Mouse (Mus musculus): ENCODE measurements around the gene Hhatl. TPM values are rescaled to one million over a fixed set of nuclear protein-coding genes. Genes with fewer than 3 reads are reported as not detected.

Hhatl gene
- polyA plus RNA-seq, 1 experiment from 2014 or later = 1.3 TPM

DNA sequence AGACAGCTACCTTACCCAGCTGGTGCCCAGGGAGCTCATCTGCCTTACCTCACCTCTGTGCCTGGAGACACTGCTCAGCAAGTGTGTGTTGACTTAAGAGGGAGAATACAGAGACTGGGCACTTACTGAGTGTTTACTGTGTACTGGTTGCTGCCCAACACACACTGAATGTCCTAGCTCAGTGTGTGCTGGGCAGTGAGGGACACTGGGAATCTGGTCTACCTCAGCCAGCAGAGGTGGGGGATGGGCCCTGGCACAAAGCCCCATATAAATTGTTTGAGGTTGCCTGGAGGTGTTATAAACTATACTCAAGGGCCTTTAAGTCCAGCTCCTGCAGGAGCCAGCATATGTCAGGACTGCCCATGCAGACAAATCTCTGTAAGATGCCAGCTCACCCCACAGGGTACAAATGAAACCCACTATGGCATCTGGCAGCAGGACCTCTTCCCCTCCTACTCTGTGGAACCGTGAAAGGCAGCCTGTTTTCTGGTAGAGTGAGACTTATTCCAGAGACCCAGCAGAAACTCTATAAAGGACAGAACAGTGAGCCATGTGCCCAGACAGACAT lies 2.7 kb upstream of the Hhatl start:
- H3K9me3 ChIP-seq (ENCODE audit: control insufficient read depth) = no peaks in the 10 kb centered on the region
- no peak overlapping the region for H3K9ac ChIP-seq (ENCODE audit: low read depth, low read length)
- TF ChIP-seq CTCF (IDR thresholded peaks at IDR 0.05; ENCODE audit: low read depth) = no peak
- no peak overlapping the region for H3K4me3 ChIP-seq (ENCODE audit: low read depth, low read length)
- 0 out of 2 replicates have a peak, but pooled peaks cover 5% of the 10 kb centered on the region for H3K4me1 ChIP-seq (replicated peaks; ENCODE audit: control insufficient read depth, insufficient read depth, low read length)
- H3K4me2 ChIP-seq (replicated peaks; ENCODE audit: low read depth) = no peak overlapping the region
- no peaks in the 10 kb centered on the region for H3K36me3 ChIP-seq (ENCODE audit: control insufficient read depth, insufficient read depth)
- no peak overlapping the region for H3K27ac ChIP-seq (ENCODE audit: low read depth, low read length)
- 54% methylated on average over 1 of the region's 1 CpGs for WGBS
- no peak for ATAC-seq
- H3K27me3 ChIP-seq (replicated peaks; ENCODE audit: control insufficient read depth, insufficient read depth, low read length) = no peaks in the 10 kb centered on the region

DNA sequence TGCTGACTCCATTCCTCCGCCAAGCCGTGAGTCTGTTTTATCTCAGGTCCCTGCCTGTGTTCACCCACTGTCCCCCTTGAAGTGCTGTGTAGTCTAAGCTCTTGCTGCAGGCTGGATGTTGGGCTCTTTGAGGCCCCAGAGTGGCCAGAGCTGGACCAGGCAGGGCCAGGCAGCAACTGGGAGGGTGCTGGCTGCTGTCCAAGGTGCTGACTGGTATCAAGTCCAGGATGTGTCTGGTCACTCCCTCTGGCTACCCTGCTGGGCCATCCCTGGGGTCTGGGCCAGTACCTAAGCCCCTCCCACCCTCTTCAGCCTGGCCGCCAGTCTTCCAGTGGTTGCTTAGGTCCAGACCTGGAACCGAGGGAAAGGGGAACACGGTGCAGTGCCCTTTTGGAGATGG lies 1.1 kb downstream of the Hhatl start:
- H3K27ac ChIP-seq (ENCODE audit: low read depth, low read length) = no peak overlapping the region
- H3K4me2 ChIP-seq (replicated peaks; ENCODE audit: low read depth) = no peak overlapping the region
- no peaks in the 10 kb centered on the region for H3K9me3 ChIP-seq (ENCODE audit: control insufficient read depth)
- no peak for TF ChIP-seq CTCF (IDR thresholded peaks at IDR 0.05; ENCODE audit: low read depth)
- 12% methylated on average over 5 of the region's 5 CpGs for WGBS
- no peak for ATAC-seq
- H3K4me3 ChIP-seq (ENCODE audit: low read depth, low read length) = no peak overlapping the region
- H3K36me3 ChIP-seq (ENCODE audit: control insufficient read depth, insufficient read depth) = no peaks in the 10 kb centered on the region
- H3K27me3 ChIP-seq (replicated peaks; ENCODE audit: control insufficient read depth, insufficient read depth, low read length) = no peaks in the 10 kb centered on the region
- H3K9ac ChIP-seq (ENCODE audit: low read depth, low read length) = no peak overlapping the region
- no peaks in the 10 kb centered on the region for H3K4me1 ChIP-seq (replicated peaks; ENCODE audit: control insufficient read depth, insufficient read depth, low read length)

DNA sequence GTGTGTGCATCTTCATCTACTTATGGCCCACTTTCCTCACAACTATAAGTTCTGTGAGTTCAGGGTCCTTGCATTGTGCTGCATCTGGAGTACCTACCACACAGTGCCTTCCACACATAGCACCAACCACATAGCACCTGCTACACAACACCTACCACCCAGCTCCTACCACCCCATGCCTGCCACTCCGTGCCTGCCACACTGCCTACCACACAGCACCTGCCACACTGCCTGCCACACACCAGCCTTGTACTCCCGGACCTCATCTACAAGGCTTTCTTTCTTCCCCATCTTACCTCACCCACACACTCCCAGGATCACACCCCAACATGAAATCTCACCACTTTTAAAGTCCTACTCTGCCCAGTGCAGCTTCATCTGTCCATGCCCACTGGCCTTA lies 5.9 kb downstream of the Hhatl start:
- Histone ChIP-seq H3K9ac (ENCODE audit: low read depth, low read length) (no peak overlapping the region), H3K27me3 (replicated peaks; ENCODE audit: control insufficient read depth, insufficient read depth, low read length) (no peaks in the 10 kb centered on the region), H3K36me3 (ENCODE audit: control insufficient read depth, insufficient read depth) (no peaks in the 10 kb centered on the region), H3K9me3 (ENCODE audit: control insufficient read depth) (no peaks in the 10 kb centered on the region), H3K4me3 (ENCODE audit: low read depth, low read length) (no peak overlapping the region), H3K27ac (ENCODE audit: low read depth, low read length) (no peak overlapping the region), H3K4me2 (replicated peaks; ENCODE audit: low read depth) (no peak overlapping the region), H3K4me1 (replicated peaks; ENCODE audit: control insufficient read depth, insufficient read depth, low read length) (no peaks in the 10 kb centered on the region)
- TF ChIP-seq CTCF (IDR thresholded peaks at IDR 0.05; ENCODE audit: low read depth) = no peak
- WGBS = 75% methylated on average over 2 of the region's 2 CpGs
- no peak for ATAC-seq

DNA sequence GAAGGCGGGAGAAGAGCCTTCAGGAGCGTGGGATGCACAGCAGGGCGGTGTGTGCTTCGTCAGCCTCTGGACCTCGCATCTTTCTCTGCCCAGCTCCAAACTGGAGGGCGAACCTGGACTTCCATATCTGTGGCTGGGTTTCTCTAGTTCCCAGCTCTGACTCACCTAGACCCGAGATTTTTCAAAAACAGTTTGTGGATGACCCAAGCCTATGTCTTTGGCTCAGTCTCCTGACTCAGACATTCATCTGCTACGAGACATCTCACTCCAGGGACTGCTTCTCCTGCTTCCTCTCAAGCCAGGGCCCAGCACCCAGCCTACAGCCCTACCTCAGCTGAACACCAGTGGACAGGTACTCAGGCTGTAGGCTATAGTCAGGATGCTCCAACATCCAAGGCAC lies 7.0 kb downstream of the Hhatl start:
- H3K4me3 ChIP-seq (ENCODE audit: low read depth, low read length) = no peak overlapping the region
- 76% methylated on average over 8 of the region's 8 CpGs for WGBS
- H3K4me1 ChIP-seq (replicated peaks; ENCODE audit: control insufficient read depth, insufficient read depth, low read length) = no peaks in the 10 kb centered on the region
- H3K4me2 ChIP-seq (replicated peaks; ENCODE audit: low read depth) = no peak overlapping the region
- H3K27ac ChIP-seq (ENCODE audit: low read depth, low read length) = no peak overlapping the region
- no peak overlapping the region for H3K9ac ChIP-seq (ENCODE audit: low read depth, low read length)
- no peak for TF ChIP-seq CTCF (IDR thresholded peaks at IDR 0.05; ENCODE audit: low read depth)
- no peaks in the 10 kb centered on the region for H3K9me3 ChIP-seq (ENCODE audit: control insufficient read depth)
- no peaks in the 10 kb centered on the region for H3K27me3 ChIP-seq (replicated peaks; ENCODE audit: control insufficient read depth, insufficient read depth, low read length)
- no peaks in the 10 kb centered on the region for H3K36me3 ChIP-seq (ENCODE audit: control insufficient read depth, insufficient read depth)
- no peak for ATAC-seq

DNA sequence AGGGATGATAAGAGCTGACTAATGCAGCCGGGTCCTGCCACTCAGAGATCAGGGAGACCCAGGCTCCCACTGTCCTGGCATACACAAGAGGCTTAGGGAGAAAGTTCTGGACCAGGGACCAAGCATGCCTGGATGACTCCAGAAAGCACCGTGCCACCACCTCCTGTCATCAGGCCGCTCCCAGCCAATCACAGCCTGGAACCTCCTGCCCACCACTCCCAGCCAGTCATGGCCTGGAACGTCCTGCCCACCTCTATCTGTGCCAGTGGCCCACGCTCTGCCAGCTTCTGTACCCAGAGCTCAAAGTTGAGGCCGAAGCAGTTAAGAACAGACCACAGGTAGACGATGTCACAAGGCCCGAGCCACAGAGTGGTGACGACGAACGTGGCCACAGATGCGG lies 7.5 kb downstream of the Hhatl start:
- WGBS = 83% methylated on average over 12 of the region's 12 CpGs

DNA sequence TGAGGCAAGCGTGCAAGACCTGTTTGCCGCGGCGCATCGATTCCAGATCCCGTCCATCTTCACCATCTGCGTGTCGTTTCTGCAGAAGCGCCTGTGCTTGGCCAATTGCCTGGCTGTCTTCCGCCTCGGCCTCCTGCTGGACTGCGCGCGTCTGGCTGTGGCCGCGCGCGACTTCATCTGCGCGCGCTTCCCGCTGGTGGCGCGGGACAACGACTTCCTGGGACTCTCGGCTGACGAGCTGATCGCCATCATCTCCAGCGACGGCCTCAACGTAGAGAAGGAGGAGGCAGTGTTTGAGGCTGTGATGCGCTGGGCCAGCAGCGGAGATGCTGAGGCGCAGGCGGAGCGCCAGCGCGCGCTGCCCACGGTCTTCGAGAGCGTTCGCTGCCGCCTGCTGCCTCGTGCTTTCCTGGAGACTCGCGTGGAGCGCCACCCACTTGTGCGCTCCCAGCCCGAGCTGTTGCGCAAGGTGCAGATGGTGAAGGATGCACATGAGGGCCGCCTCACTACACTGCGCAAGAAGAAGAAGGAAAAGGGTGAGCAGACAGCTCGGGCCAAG lies 14.2 kb downstream of the Hhatl start:
- WGBS = 9% methylated on average over 54 of the region's 54 CpGs
- peak overlapping the region; percentile 28 for H3K4me3 ChIP-seq (ENCODE audit: low read depth, low read length)
- no peak overlapping the region for H3K27ac ChIP-seq (ENCODE audit: low read depth, low read length)
- ATAC-seq = 0 out of 2 replicates have a peak, but pooled peaks have one; percentile 6
- no peaks in the 10 kb centered on the region for H3K9me3 ChIP-seq (ENCODE audit: control insufficient read depth)
- H3K27me3 ChIP-seq (replicated peaks; ENCODE audit: control insufficient read depth, insufficient read depth, low read length) = peaks cover 26% of the 10 kb centered on the region
- no peaks in the 10 kb centered on the region for H3K36me3 ChIP-seq (ENCODE audit: control insufficient read depth, insufficient read depth)
- peak; percentile 20; the same call in 1 of the 2 replicates for TF ChIP-seq CTCF (IDR thresholded peaks at IDR 0.05; ENCODE audit: low read depth)
- peak overlapping the region; percentile 58 for H3K4me2 ChIP-seq (replicated peaks; ENCODE audit: low read depth)
- no peak overlapping the region for H3K9ac ChIP-seq (ENCODE audit: low read depth, low read length)
- no peaks in the 10 kb centered on the region for H3K4me1 ChIP-seq (replicated peaks; ENCODE audit: control insufficient read depth, insufficient read depth, low read length)

More for the DNA sequence above, 7.5 kb downstream of the Hhatl start:
- TF ChIP-seq CTCF (IDR thresholded peaks at IDR 0.05; ENCODE audit: low read depth) = no peak
- Histone ChIP-seq H3K4me2 (replicated peaks; ENCODE audit: low read depth) (no peak overlapping the region), H3K9ac (ENCODE audit: low read depth, low read length) (no peak overlapping the region), H3K4me1 (replicated peaks; ENCODE audit: control insufficient read depth, insufficient read depth, low read length) (no peaks in the 10 kb centered on the region), H3K36me3 (ENCODE audit: control insufficient read depth, insufficient read depth) (no peaks in the 10 kb centered on the region), H3K27me3 (replicated peaks; ENCODE audit: control insufficient read depth, insufficient read depth, low read length) (no peaks in the 10 kb centered on the region), H3K4me3 (ENCODE audit: low read depth, low read length) (no peak overlapping the region), H3K9me3 (ENCODE audit: control insufficient read depth) (no peaks in the 10 kb centered on the region), H3K27ac (ENCODE audit: low read depth, low read length) (no peak overlapping the region)
- no peak for ATAC-seq
